Mouse (Mus musculus) Patski (cell line): ENCODE measurements around the gene Sfrp5. TPM values are rescaled to one million over a fixed set of nuclear protein-coding genes. Genes with fewer than 3 reads are reported as not detected.

ENCODE experiments used
- ATAC-seq: fragments of 100-300 bp; one replicate; pipeline ENCODE4 v1.8.0; 2021
- CTCF ChIA-PET: fragments of 350-600 bp; sonication (Branson Sonifier 250); formaldehyde crosslinking; loops from one replicate; lab custom pipeline; 2022; ENCODE audit warnings: inconsistent platforms; lab: Charles Lee
- POLR2A ChIA-PET: fragments of 350-600 bp; sonication (Branson Sonifier 250); formaldehyde crosslinking; loops from one replicate; lab custom pipeline; 2022; ENCODE audit warnings: antibody characterized with exemption, inconsistent platforms; lab: Charles Lee
- DNase-seq: peaks from one replicate; pipeline ENCODE4 v3.0.0-alpha.2; 2011; ENCODE audit warnings: low read depth, low spot score
- H3K27me3 ChIP-seq: fragments of 371-371 bp; one replicate; pipeline ENCODE4 v1.5.1; 2021
- CTCF ChIP-seq: fragments of 100-300 bp; IDR thresholded peaks from one replicate; pipeline ENCODE4 v1.5.1; 2021
- in situ Hi-C: fragments of 300-500 bp; cut with MboI; formaldehyde crosslinking; loops from 3 replicates; pipeline ENCODE4 v1.11.1; 2018; ENCODE audit warnings: low pct_unique_long_range_greater_than_20kb, mixed read lengths
- polyA plus RNA-seq: library from polyadenylated mRNA; unstranded; gene quantifications from one replicate; pipeline ENCODE4 v1.2.3, GENCODE M21; 2021

Sfrp5 gene
- polyA plus RNA-seq, 1 experiment from 2014 or later: 0.04 TPM

DNA sequence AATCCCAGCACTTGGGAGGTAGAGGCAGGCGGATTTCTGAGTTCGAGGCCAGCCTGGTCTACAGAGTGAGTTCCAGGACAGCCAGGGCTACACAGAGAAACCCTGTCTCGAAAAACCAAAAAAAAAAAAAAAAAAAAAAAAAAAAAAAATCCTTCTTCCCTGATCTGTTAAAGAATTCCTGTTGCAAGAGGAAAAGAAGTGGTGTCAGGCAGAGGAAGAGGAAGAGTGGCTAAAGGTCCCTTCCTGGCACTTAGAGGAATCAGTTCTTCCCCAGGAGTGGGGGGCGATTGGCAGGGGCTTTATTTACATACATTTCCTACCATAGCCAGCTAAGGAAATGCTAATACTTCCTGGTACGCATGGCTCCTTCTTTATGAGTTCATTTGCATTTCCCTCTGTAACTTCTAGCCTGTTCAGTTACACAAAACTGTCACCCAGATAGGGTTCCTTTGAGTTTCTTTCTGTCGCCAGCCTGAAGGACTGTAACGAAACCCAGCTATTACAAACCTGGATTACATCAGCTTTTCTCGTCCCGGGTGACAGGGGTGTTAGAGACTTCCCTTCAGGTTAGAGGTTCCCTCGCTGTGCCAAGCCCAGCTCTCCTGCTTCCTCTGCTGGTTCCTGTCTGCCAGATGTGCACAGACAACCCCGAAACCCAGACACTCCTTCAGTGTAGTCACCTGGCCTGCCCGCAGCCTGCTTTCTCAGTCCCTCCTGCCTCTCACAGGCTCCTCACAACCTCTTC lies 44.4 kb downstream of the Sfrp5 start:
- DNase-seq (no peak), ATAC-seq (no peak)
- no peak for TF ChIP-seq CTCF
- no peaks in the 10 kb centered on the region for H3K27me3 ChIP-seq
- ChIA-PET CTCF (interaction anchor here (1.0 to 1.9 kb wide), 2 partner anchors 9 to 78 kb away, joined by 3 to 5 read pairs; no protein-coding TSS in a partner anchor), POLR2A (no interaction called here)
- in situ Hi-C loops: no loop called here

DNA sequence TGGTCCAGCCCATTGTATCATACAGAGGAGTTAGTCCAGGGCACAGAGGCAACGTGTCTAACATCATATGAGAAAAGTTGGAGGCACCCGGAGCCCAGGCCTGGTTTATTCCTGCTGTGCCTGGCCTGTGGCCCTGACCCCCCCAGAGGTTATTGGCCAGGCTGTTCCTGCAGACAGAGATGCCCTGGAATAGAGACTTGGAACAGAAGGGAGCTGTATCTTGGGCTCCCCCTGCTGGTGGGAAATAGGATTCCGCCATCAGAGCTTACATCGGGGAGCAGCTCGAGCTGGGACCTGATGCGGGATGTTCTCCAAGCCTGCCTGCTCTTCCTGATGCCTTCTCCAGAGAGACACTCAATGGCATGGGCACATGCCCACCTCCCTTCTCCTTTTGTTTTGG lies 50.1 kb downstream of the Sfrp5 start:
- peak; percentile 90 for TF ChIP-seq CTCF
- ChIA-PET POLR2A (interaction anchor here (1.6 kb wide), 1 partner anchor 14 kb away, joined by 7 read pairs; no protein-coding TSS in a partner anchor), CTCF (interaction anchor here (0.7 to 6.5 kb wide), 16 partner anchors 9 to 116 kb away, joined by 3 to 97 read pairs (median 4); partner anchors contain the start of genes Ankrd2, Hoga1, Pi4k2a and Zfyve27)
- H3K27me3 ChIP-seq: no peaks in the 10 kb centered on the region
- DNase-seq (no peak), ATAC-seq (peak; percentile 63)
- in situ Hi-C loops: no loop called here

DNA sequence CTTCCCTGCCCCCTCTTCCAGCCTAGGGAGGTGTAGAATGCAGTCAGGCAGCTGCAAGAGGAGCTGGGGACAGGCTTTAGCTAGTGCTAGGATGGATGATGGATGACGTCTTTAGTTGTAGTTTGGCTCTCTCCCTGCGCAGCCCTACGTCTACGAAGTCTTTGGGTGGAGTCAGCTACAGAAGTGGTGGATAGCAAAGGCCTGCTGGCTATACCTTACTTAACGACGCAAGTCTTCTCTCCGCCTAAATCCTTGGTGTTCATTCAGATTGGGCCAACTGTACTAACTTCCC lies 53.5 kb downstream of the Sfrp5 start:
- no peak for TF ChIP-seq CTCF
- in situ Hi-C loops: loop anchor here (5.0 kb wide), 1 partner anchor 106 kb away; no protein-coding TSS in a partner anchor
- CTCF ChIA-PET: interaction anchor here (0.9 to 6.5 kb wide), 6 partner anchors 8 to 113 kb away, joined by 3 to 97 read pairs (median 4); partner anchors contain the start of genes Ankrd2 and Zfyve27
- POLR2A ChIA-PET: interaction anchor here (1.3 to 2.2 kb wide), 2 partner anchors 18 to 58 kb away, joined by 3 to 10 read pairs; partner anchors contain the start of gene Pi4k2a
- no peaks in the 10 kb centered on the region for H3K27me3 ChIP-seq
- no peak for DNase-seq
- ATAC-seq: peak; percentile 2

Other genes starting within 250 kb of the Sfrp5 start
- 56.8 TPM for gene Mms19, start 221.1 kb downstream of the Sfrp5 start, polyA plus RNA-seq
- 45.0 TPM for gene Ubtd1, start 220.5 kb downstream of the Sfrp5 start, polyA plus RNA-seq
- gene Ankrd2, start 166.3 kb downstream of the Sfrp5 start, polyA plus RNA-seq: 0.83 TPM
- gene Hoga1, start 156.6 kb downstream of the Sfrp5 start, polyA plus RNA-seq: 51.2 TPM
- gene 4933411K16Rik, start 150.0 kb downstream of the Sfrp5 start, polyA plus RNA-seq: 2.7 TPM
- gene Morn4, start 115.9 kb downstream of the Sfrp5 start, polyA plus RNA-seq: 38.1 TPM
- gene Pi4k2a, start 111.8 kb downstream of the Sfrp5 start, polyA plus RNA-seq: 47.6 TPM
- gene Avpi1, start 73.2 kb downstream of the Sfrp5 start, polyA plus RNA-seq: 34.6 TPM
- 34.3 TPM for gene Marveld1, start 54.9 kb downstream of the Sfrp5 start, polyA plus RNA-seq
- gene Zfyve27, start 38.3 kb downstream of the Sfrp5 start, polyA plus RNA-seq: 59.5 TPM
- 0.12 TPM for gene Golga7b, start 45.3 kb upstream of the Sfrp5 start, polyA plus RNA-seq
- 15.3 TPM for gene Crtac1, start 229.5 kb upstream of the Sfrp5 start, polyA plus RNA-seq